Mouse (Mus musculus) kidney, adult 2 months (tissue): Measurements from ENCODE around the gene Asrgl1. TPM values are rescaled to one million over a fixed set of nuclear protein-coding genes. Genes with fewer than 3 reads are reported as not detected.

Experiments used
- DNase-seq: peaks from one replicate; pipeline ENCODE4 v3.0.0; 2021
- H3K27ac ChIP-seq: fragments of 200-500 bp; 2 replicates; pipeline ENCODE4 v1.5.1; 2012; ENCODE audit warnings: low read depth, low read length, control low read depth, inconsistent platforms; ENCODE audit not compliant: insufficient read depth
- H3K27me3 ChIP-seq: fragments of 200-500 bp; replicated peaks from 2 replicates; pipeline ENCODE4 v1.6.1; 2012; ENCODE audit warnings: mild to moderate bottlenecking, moderate library complexity, low read length, inconsistent platforms; ENCODE audit not compliant: control insufficient read depth, insufficient read depth
- H3K36me3 ChIP-seq: fragments of 200-500 bp; 2 replicates; pipeline ENCODE4 v1.6.1; 2012; ENCODE audit warnings: mild to moderate bottlenecking, moderate library complexity, low read length, inconsistent platforms; ENCODE audit not compliant: control insufficient read depth, insufficient read depth
- H3K4me1 ChIP-seq: fragments of 200-500 bp; 2 replicates; pipeline ENCODE4 v1.6.1; 2011; ENCODE audit warnings: low read length; ENCODE audit not compliant: control insufficient read depth, insufficient read depth
- H3K4me3 ChIP-seq: fragments of 200-500 bp; 2 replicates; pipeline ENCODE4 v1.5.1; 2011; ENCODE audit warnings: mild to moderate bottlenecking, low read depth, low read length, control low read depth; ENCODE audit not compliant: insufficient read depth
- CTCF ChIP-seq: fragments of 200-500 bp; conservative IDR thresholded peaks from 2 replicates; pipeline ENCODE4 v1.5.1; 2011; ENCODE audit warnings: low read depth, mild to moderate bottlenecking, control low read depth, low read length, moderate library complexity, mixed read lengths; ENCODE audit not compliant: insufficient read depth, insufficient read length
- POLR2A ChIP-seq: fragments of 200-500 bp; IDR thresholded peaks from one replicate; pipeline ENCODE4 v1.6.1; 2011; ENCODE audit warnings: low read depth, low read length, control low read depth
- WGBS: fragments of 180-500 bp; shearing (Covaris S2); methylation state at CpG from one replicate; pipeline ENCODE4 v1.1.7; 2018; 5-methylcytosine and 5-hydroxymethylcytosine counted together
- polyA plus RNA-seq: library from polyadenylated mRNA; depleted of rRNA; stranded (reverse); fragments of >200 nt; gene quantifications from 2 replicates; pipeline ENCODE4 v1.2.3, GENCODE M21; 2012

The Asrgl1 gene
- polyA plus RNA-seq, 1 experiment, result 3.5 TPM

GRCm38 (mm10) chr19:9112043-9112442 lies 23.4 kb downstream of the Asrgl1 start:
- no peak overlapping the region for H3K4me3 ChIP-seq
- WGBS, result 68% methylated on average over 8 of the region's 8 CpGs
- H3K27ac ChIP-seq, result no peak overlapping the region
- no peaks in the 10 kb centered on the region for H3K4me1 ChIP-seq
- DNase-seq, result no peak
- H3K36me3 ChIP-seq, result no peaks in the 10 kb centered on the region
- no peaks in the 10 kb centered on the region for H3K27me3 ChIP-seq
- no peak for TF ChIP-seq POLR2A
- TF ChIP-seq CTCF, result no peak

- peak; percentile 73 for DNase-seq
- 53% methylated on average over 4 of the region's 4 CpGs for WGBS
- 0 out of 2 replicates have a peak, but pooled peaks cover 3% of the 10 kb centered on the region for H3K4me1 ChIP-seq
- H3K36me3 ChIP-seq, result no peaks in the 10 kb centered on the region
- no peak overlapping the region for H3K4me3 ChIP-seq
- TF ChIP-seq CTCF (peak; percentile 42), POLR2A (no peak)
- no peak overlapping the region for H3K27ac ChIP-seq
- no peaks in the 10 kb centered on the region for H3K27me3 ChIP-seq
These were observed 25.1 kb downstream of the Asrgl1 start for GRCm38 (mm10) chr19:9110182-9110869.

DNA sequence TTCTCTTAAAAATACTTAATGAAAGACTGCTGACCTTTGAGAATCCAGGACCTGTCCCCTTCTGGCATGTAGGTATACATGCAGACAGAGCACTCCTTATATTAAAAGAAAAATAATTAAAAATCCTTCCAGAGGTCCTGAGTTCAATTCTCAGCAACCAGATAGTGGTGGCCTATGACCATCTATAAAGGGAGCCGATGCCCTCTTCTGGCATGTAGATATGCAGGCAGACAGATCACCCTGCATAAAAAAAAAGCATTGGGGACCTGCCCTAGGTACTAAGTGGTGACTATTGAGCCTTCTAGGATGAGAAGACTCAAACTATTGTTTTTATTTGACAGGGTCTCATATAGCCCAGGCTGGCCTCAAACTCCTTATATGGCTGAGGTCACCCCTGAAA lies 26.9 kb downstream of the Asrgl1 start:
- TF ChIP-seq POLR2A, result no peak
- TF ChIP-seq CTCF, result no peak; the same call in 1 of the 2 replicates
- no peak for DNase-seq
- no peak overlapping the region for H3K4me3 ChIP-seq
- 82% methylated on average over 1 of the region's 1 CpGs for WGBS
- no peak overlapping the region for H3K27ac ChIP-seq
- H3K36me3 ChIP-seq, result no peaks in the 10 kb centered on the region
- no peaks in the 10 kb centered on the region for H3K27me3 ChIP-seq
- 0 out of 2 replicates have a peak, but pooled peaks cover 3% of the 10 kb centered on the region for H3K4me1 ChIP-seq

DNA sequence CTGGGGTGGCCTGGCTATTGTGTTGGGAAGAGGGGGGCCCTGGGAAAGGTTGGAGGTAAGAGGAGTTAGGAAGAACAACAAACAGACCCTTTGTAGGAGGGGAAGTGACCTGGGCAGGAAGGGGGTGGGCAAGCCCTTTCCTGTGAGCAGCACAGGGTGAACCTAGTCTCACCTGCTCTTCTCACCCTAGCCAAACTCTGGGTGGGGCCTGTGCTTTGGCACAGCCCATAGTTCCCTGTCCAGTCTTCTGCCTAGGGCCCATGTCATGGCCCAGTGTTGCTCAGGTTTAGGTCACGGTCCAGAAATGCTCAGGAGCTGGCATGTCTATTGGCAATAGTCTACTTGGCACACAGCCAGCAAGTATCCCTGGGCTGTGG lies 28.1 kb downstream of the Asrgl1 start:
- TF ChIP-seq POLR2A (no peak), CTCF (no peak)
- no peak overlapping the region for H3K27ac ChIP-seq

DNA sequence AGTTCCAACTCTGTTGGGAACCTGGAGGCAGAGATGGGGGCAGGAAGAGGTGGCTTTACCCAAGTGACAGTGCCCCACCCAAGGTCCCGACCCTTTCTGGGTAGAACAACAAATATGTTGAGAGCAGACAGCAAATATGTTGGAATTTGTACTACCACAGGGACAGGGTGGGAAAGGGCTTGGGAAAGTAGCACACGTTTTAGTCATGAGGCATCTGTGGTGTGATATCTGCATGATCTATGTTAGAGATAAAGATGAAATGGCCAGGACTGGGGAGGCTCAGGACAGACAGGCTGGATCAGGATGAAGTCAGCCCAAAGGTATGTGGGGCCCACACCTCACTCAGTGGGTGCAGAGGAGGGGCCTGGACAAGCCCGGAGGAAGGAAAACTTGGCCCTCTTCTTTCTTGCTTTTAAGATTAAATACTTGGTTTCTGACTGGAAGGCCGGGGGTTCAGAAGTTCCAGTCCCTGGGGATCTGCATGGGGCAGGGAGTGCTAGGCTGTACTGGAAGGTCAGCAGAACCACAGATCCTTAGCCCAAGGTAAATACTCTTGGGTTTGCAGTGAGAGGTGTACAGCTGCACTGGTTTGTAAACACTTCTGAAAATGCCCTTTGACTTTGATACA lies 28.6 kb downstream of the Asrgl1 start:
- H3K4me1 ChIP-seq, result 0 out of 2 replicates have a peak, but pooled peaks cover 3% of the 10 kb centered on the region
- no peak for DNase-seq
- H3K27ac ChIP-seq, result no peak overlapping the region
- 39% methylated on average over 4 of the region's 4 CpGs for WGBS
- H3K27me3 ChIP-seq, result no peaks in the 10 kb centered on the region
- H3K4me3 ChIP-seq, result no peak overlapping the region
- H3K36me3 ChIP-seq, result no peaks in the 10 kb centered on the region
- TF ChIP-seq CTCF, result no peak
- TF ChIP-seq POLR2A, result no peak

More for the DNA sequence above, 28.1 kb downstream of the Asrgl1 start:
- H3K36me3 ChIP-seq, result no peaks in the 10 kb centered on the region
- H3K4me1 ChIP-seq, result 0 out of 2 replicates have a peak, but pooled peaks cover 3% of the 10 kb centered on the region
- H3K27me3 ChIP-seq, result no peaks in the 10 kb centered on the region
- DNase-seq, result no peak
- H3K4me3 ChIP-seq, result no peak overlapping the region
- WGBS, result 39% methylated on average over 1 of the region's 1 CpGs

GRCm38 (mm10) chr19:9106096-9106495 lies 29.3 kb downstream of the Asrgl1 start:
- H3K27me3 ChIP-seq, result no peaks in the 10 kb centered on the region
- H3K27ac ChIP-seq, result no peak overlapping the region
- no peak overlapping the region for H3K4me3 ChIP-seq
- 59% methylated on average over 5 of the region's 5 CpGs for WGBS
- TF ChIP-seq CTCF (no peak), POLR2A (no peak)
- H3K36me3 ChIP-seq, result no peaks in the 10 kb centered on the region
- 0 out of 2 replicates have a peak, but pooled peaks cover 3% of the 10 kb centered on the region for H3K4me1 ChIP-seq
- no peak for DNase-seq

- H3K4me1 ChIP-seq, result 0 out of 2 replicates have a peak, but pooled peaks cover 3% of the 10 kb centered on the region
- H3K27ac ChIP-seq, result no peak overlapping the region
- TF ChIP-seq CTCF (no peak), POLR2A (no peak)
- DNase-seq, result no peak
- no peaks in the 10 kb centered on the region for H3K36me3 ChIP-seq
- 81% methylated on average over 3 of the region's 3 CpGs for WGBS
- no peak overlapping the region for H3K4me3 ChIP-seq
- no peaks in the 10 kb centered on the region for H3K27me3 ChIP-seq
These were observed 30.2 kb downstream of the Asrgl1 start for GRCm38 (mm10) chr19:9105101-9105685.
